Mouse (Mus musculus) hindbrain, embryonic 11.5 days (tissue): Measurements from ENCODE around the gene Zfp276. TPM values are rescaled to one million over a fixed set of nuclear protein-coding genes. Genes with fewer than 3 reads are reported as not detected.
"Not testable (repeated sequence)": the region's sequence is repeated elsewhere in the genome, so short reads cannot be mapped to it uniquely, and the experiment has no call there.

ENCODE experiments used
- ATAC-seq: fragments of 200-750 bp; cut with Nextera tagmentation; 2 replicates; pipeline ENCODE4 v1.8.0; 2017; ENCODE audit warnings: mild to moderate bottlenecking, moderate TSS enrichment, moderate library complexity; ENCODE audit not compliant: low FRiP score
- DNase-seq: peaks from one replicate; pipeline ENCODE4 v3.0.0-alpha.2; 2015; ENCODE audit warnings: low spot score
- H3K27ac ChIP-seq: fragments of 300-500 bp; sonication (generic); 2 replicates; pipeline ENCODE4 v1.5.1; 2014; ENCODE audit warnings: mild to moderate bottlenecking, low read depth, low read length
- H3K27me3 ChIP-seq: fragments of 300-500 bp; sonication (generic); 2 replicates; pipeline ENCODE4 v1.6.1; 2014; ENCODE audit warnings: mild to moderate bottlenecking, low read length, moderate library complexity, mixed read lengths; ENCODE audit not compliant: control insufficient read depth, insufficient read depth
- H3K36me3 ChIP-seq: fragments of 300-500 bp; sonication (generic); 2 replicates; pipeline ENCODE4 v1.6.1; 2014; ENCODE audit warnings: mild to moderate bottlenecking, low read length, moderate library complexity, mixed read lengths; ENCODE audit not compliant: control insufficient read depth, insufficient read depth
- H3K4me1 ChIP-seq: fragments of 300-500 bp; sonication (generic); replicated peaks from 2 replicates; pipeline ENCODE4 v1.6.1; 2014; ENCODE audit warnings: low read length, mixed read lengths; ENCODE audit not compliant: control insufficient read depth, insufficient read depth
- H3K4me2 ChIP-seq: fragments of 300-500 bp; sonication (generic); replicated peaks from 2 replicates; pipeline ENCODE4 v1.6.1; 2014; ENCODE audit warnings: mild to moderate bottlenecking, low read depth, low read length
- H3K4me3 ChIP-seq: fragments of 300-500 bp; sonication (generic); 2 replicates; pipeline ENCODE4 v1.5.1; 2014; ENCODE audit warnings: low read depth, low read length
- H3K9ac ChIP-seq: fragments of 300-500 bp; sonication (generic); 2 replicates; pipeline ENCODE4 v1.6.1; 2014; ENCODE audit warnings: low read depth, low read length
- H3K9me3 ChIP-seq: fragments of 300-500 bp; sonication (generic); 2 replicates; pipeline ENCODE4 v1.6.1; 2016; ENCODE audit warnings: low read length; ENCODE audit not compliant: control insufficient read depth
- WGBS: fragments of 180-500 bp; shearing (Covaris S2); extraction: QIAGEN DNeasy Blood & Tissue Kit; methylation state at CpG from one replicate; pipeline ENCODE4 v1.1.7; 2014; 5-methylcytosine and 5-hydroxymethylcytosine counted together
- polyA plus RNA-seq: library from polyadenylated mRNA; unstranded; fragments of >200 nt; fragmentation: Nextera tagmentation; extraction: Ambion mirVana; gene quantifications from 2 replicates; pipeline ENCODE4 v1.2.1, GENCODE M21; 2014

Zfp276 gene
- polyA plus RNA-seq, 1 experiment from 2014 or later = 18.1 TPM

- Histone ChIP-seq H3K4me1 (no peaks in the 10 kb centered on the region), H3K9ac (no peak overlapping the region), H3K9me3 (no peaks in the 10 kb centered on the region), H3K4me3 (no peak overlapping the region), H3K4me2 (no peak overlapping the region), H3K36me3 (peaks cover 4% of the 10 kb centered on the region), H3K27me3 (no peaks in the 10 kb centered on the region), H3K27ac (no peak overlapping the region)
- WGBS = 94% methylated on average over 12 of the region's 12 CpGs
- DNase-seq (no peak), ATAC-seq (no peak)
These were observed 21.1 kb downstream of the Zfp276 start for GRCm38 (mm10) chr8:123275096-123275495.

- no peak for DNase-seq
- H3K4me3 ChIP-seq = no peak overlapping the region
- H3K27me3 ChIP-seq = no peaks in the 10 kb centered on the region
- H3K9ac ChIP-seq = no peak overlapping the region
- no peak overlapping the region for H3K4me2 ChIP-seq
- ATAC-seq = no peak
- H3K27ac ChIP-seq = no peak overlapping the region
- H3K36me3 ChIP-seq = peaks cover 4% of the 10 kb centered on the region
- H3K4me1 ChIP-seq = no peaks in the 10 kb centered on the region
- WGBS = 92% methylated on average over 7 of the region's 7 CpGs
- no peaks in the 10 kb centered on the region for H3K9me3 ChIP-seq
These were observed 24.4 kb downstream of the Zfp276 start for GRCm38 (mm10) chr8:123278445-123278844.

- 90% methylated on average over 4 of the region's 4 CpGs for WGBS
- H3K27ac ChIP-seq = no peak overlapping the region
These were observed 25.8 kb downstream of the Zfp276 start for GRCm38 (mm10) chr8:123279828-123280227.

GRCm38 (mm10) chr8:123280302-123281094 lies 26.5 kb downstream of the Zfp276 start:
- no peak overlapping the region for H3K9ac ChIP-seq
- ATAC-seq = no peak
- H3K27me3 ChIP-seq = no peaks in the 10 kb centered on the region
- WGBS = 87% methylated on average over 13 of the region's 13 CpGs
- no peak overlapping the region for H3K27ac ChIP-seq
- H3K4me1 ChIP-seq = no peaks in the 10 kb centered on the region
- no peak overlapping the region for H3K4me3 ChIP-seq
- peaks cover 4% of the 10 kb centered on the region for H3K36me3 ChIP-seq
- no peaks in the 10 kb centered on the region for H3K9me3 ChIP-seq
- H3K4me2 ChIP-seq = no peak overlapping the region
- no peak for DNase-seq

More at GRCm38 (mm10) chr8:123279828-123280227, 25.8 kb downstream of the Zfp276 start:
- no peaks in the 10 kb centered on the region for H3K4me1 ChIP-seq
- H3K9me3 ChIP-seq = no peaks in the 10 kb centered on the region
- H3K9ac ChIP-seq = no peak overlapping the region
- H3K4me2 ChIP-seq = no peak overlapping the region
- no peaks in the 10 kb centered on the region for H3K27me3 ChIP-seq
- DNase-seq (no peak), ATAC-seq (no peak)
- no peak overlapping the region for H3K4me3 ChIP-seq
- peaks cover 4% of the 10 kb centered on the region for H3K36me3 ChIP-seq

- not testable (repeated sequence) for H3K27me3 ChIP-seq, H3K4me1 ChIP-seq, H3K4me2 ChIP-seq, H3K9ac ChIP-seq, H3K4me3 ChIP-seq, DNase-seq, H3K36me3 ChIP-seq, H3K9me3 ChIP-seq, H3K27ac ChIP-seq, ATAC-seq
- 92% methylated on average over 5 of the region's 6 CpGs for WGBS
These were observed 29.0 kb downstream of the Zfp276 start for GRCm38 (mm10) chr8:123282994-123283393.

GRCm38 (mm10) chr8:123283991-123284390 lies 30.0 kb downstream of the Zfp276 start:
- Histone ChIP-seq H3K4me1 (no peaks in the 10 kb centered on the region), H3K4me3 (no peak overlapping the region), H3K9ac (no peak overlapping the region), H3K4me2 (no peak overlapping the region), H3K9me3 (no peaks in the 10 kb centered on the region), H3K36me3 (peaks cover 2% of the 10 kb centered on the region; the same call in 1 of the 2 replicates), H3K27ac (no peak overlapping the region), H3K27me3 (no peaks in the 10 kb centered on the region)
- no peak for DNase-seq
- WGBS = 92% methylated on average over 7 of the region's 7 CpGs
- ATAC-seq = no peak

- no peak overlapping the region for H3K27ac ChIP-seq
- H3K9ac ChIP-seq = no peak overlapping the region
These were observed 30.5 kb downstream of the Zfp276 start for GRCm38 (mm10) chr8:123284493-123284892.

GRCm38 (mm10) chr8:123287362-123287761 lies 33.4 kb downstream of the Zfp276 start:
- no peak for DNase-seq
- Histone ChIP-seq H3K27me3 (no peaks in the 10 kb centered on the region), H3K4me3 (no peak overlapping the region), H3K9ac (no peak overlapping the region), H3K4me1 (no peaks in the 10 kb centered on the region), H3K27ac (no peak overlapping the region), H3K36me3 (no peaks in the 10 kb centered on the region), H3K9me3 (no peaks in the 10 kb centered on the region), H3K4me2 (no peak overlapping the region)
- ATAC-seq = no peak
- WGBS = 96% methylated on average over 17 of the region's 17 CpGs

More at GRCm38 (mm10) chr8:123284493-123284892, 30.5 kb downstream of the Zfp276 start:
- no peak overlapping the region for H3K4me2 ChIP-seq
- H3K9me3 ChIP-seq = no peaks in the 10 kb centered on the region
- DNase-seq (no peak), ATAC-seq (no peak)
- H3K27me3 ChIP-seq = no peaks in the 10 kb centered on the region
- H3K36me3 ChIP-seq = peaks cover 2% of the 10 kb centered on the region; the same call in 1 of the 2 replicates
- no peaks in the 10 kb centered on the region for H3K4me1 ChIP-seq
- 92% methylated on average over 5 of the region's 5 CpGs for WGBS
- no peak overlapping the region for H3K4me3 ChIP-seq

- no peaks in the 10 kb centered on the region for H3K27me3 ChIP-seq
- ATAC-seq (no peak), DNase-seq (peak; percentile 36)
- no peaks in the 10 kb centered on the region for H3K9me3 ChIP-seq
- no peak overlapping the region for H3K4me3 ChIP-seq
- H3K4me1 ChIP-seq = no peaks in the 10 kb centered on the region
- WGBS = 77% methylated on average over 4 of the region's 4 CpGs
- H3K36me3 ChIP-seq = 0 out of 2 replicates have a peak, but pooled peaks cover 3% of the 10 kb centered on the region
- H3K4me2 ChIP-seq = no peak overlapping the region
- no peak overlapping the region for H3K9ac ChIP-seq
- H3K27ac ChIP-seq = no peak overlapping the region
These were observed 36.2 kb downstream of the Zfp276 start for GRCm38 (mm10) chr8:123290166-123290565.
